Mouse (Mus musculus) stomach, postnatal 0 days (tissue): Measurements from ENCODE around the gene Ldb3.

ENCODE experiments used
- CTCF ChIP-seq: IDR thresholded peaks from 2 replicates; pipeline ENCODE4 v1.5.1; 2016; ENCODE audit warnings: antibody characterized with exemption, low read depth, mild to moderate bottlenecking, moderate library complexity
- EP300 ChIP-seq: optimal IDR thresholded peaks from 2 replicates; pipeline ENCODE3; 2016; ENCODE audit warnings: antibody characterized with exemption

DNA sequence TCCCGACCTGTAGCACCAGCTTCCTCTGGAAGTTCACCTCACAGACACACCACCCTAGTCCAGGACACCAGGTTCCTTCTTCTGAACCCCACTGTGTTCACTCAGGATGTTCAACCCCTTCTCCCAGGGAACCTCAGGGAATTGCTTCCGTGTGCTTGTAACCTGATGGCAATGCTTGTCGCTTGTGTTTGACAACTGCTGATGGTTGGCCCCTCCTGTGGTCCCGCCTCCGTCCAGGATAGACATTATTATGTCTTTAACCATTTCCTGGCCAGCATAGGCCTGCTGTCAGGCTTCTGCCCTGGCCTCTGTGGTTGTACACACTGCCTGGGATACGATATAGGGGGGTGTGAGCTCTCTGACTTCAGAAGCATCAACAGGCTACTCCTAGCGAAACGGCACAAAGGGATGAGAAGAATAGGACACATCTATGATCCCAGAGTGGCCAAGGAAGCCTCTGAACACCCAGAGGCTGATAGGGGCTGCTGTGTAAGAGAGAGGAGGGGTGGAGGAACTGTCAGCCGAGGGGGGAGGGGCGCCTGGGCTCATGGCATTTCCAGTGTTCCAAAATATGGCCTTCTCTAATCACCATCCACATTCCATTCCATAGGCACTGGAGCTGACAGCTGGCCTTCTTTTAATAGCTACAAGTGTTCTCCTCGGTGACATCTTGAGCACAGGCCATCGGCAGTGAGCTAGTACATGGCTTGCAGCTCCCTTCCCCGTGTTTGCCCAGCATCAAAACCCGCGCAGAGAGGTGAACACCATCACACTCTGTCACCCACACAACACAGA lies 3.5 kb upstream of the Ldb3 start:
- no peak for TF ChIP-seq EP300
- TF ChIP-seq CTCF: no peak
